Mouse (Mus musculus): ENCODE data around the gene Fam227a. TPM values are rescaled to one million over a fixed set of nuclear protein-coding genes. Genes with fewer than 3 reads are reported as not detected.

Gene Fam227a
- polyA plus RNA-seq (2015; fragmentation: Nextera tagmentation; extraction: Ambion mirVana): 0.29 and 0.41 TPM in 2 replicates

DNA sequence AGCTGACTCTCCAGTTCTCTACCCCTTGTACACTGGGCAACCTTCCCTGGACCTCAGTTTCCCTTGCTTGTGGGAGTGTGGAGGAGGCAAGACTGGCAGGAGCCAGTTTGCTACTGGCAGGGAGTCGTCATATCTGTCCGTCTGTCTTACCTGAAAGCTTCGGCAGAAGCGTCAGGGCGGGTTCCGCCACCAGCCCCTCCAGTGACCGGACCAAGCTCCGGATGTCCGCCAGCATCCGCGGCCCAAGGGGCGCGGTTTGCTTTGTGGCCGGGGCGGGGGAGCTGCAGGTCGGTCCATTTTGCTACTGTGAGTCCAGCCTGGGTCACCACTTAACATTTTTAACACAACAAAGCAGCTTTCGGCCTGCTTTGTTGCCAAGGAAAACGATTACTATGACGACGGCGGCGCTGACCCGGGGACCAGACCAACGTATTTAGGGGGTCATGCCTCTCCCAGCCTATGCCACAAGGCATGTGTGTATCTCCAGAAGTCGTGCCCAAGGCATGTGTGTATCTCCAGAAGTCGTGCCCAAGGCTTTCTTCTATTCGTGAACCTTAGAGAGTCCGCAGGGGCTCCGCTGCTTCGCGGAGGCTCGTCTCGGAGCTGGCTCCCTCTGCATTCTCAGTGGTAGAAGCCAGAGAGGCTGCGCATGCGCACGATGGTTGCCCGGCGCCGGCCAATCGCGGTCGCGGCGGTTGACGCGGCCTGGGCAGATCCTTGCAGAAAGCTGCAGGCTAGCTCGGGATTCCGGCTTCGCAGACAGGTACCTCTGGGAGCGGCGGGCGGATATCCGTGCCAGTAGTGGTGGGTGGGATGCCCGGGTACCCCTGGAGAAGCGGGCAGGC, at the start of gene Fam227a, which contains the start of gene Cby1:
Fam227a (minus strand) TSS at position 426 of the 845 bp plus-strand sequence.
Cby1 (plus strand) TSS at position 669 of the 845 bp plus-strand sequence.
- DNase-seq (ENCODE audit: low spot score) (peak; percentile 96), ATAC-seq (ENCODE audit: low FRiP score, low TSS enrichment) (peak; percentile 89)
- no peaks in the 10 kb centered on the region for H3K36me3 ChIP-seq (ENCODE audit: control insufficient read depth, insufficient read depth, low read length)
- peak within 1 kb of the TSS; percentile 87 for H3K4me2 ChIP-seq (replicated peaks; ENCODE audit: low read depth)
- H3K9me3 ChIP-seq (ENCODE audit: control insufficient read depth, low read length): no peaks in the 10 kb centered on the region
- WGBS: under 1% methylated on average over 55 of the region's 55 CpGs
- H3K9ac ChIP-seq (ENCODE audit: low read length): peak within 1 kb of the TSS; percentile 78
- H3K4me3 ChIP-seq (ENCODE audit: low read depth, low read length): peak within 1 kb of the TSS; percentile 69
- TF ChIP-seq EP300 (optimal IDR thresholded peaks at IDR 0.05): no peak
- TF ChIP-seq CTCF (IDR thresholded peaks at IDR 0.05; ENCODE audit: low read depth): no peak
- H3K27me3 ChIP-seq (ENCODE audit: control insufficient read depth, insufficient read depth, low read length): no peaks in the 10 kb centered on the region
- H3K4me1 ChIP-seq (replicated peaks; ENCODE audit: control insufficient read depth, insufficient read depth): 0 out of 2 replicates have a peak, but pooled peaks cover 2% of the 10 kb centered on the region
- peak within 1 kb of the TSS; percentile 96 for H3K27ac ChIP-seq (replicated peaks)

- DNase-seq (ENCODE audit: low spot score): no peak
- peaks cover 21% of the 10 kb centered on the region for H3K36me3 ChIP-seq (ENCODE audit: control insufficient read depth, insufficient read depth, low read length)
Observed at GRCm38 (mm10) chr15:79708229-79708822, 49.6 kb upstream of the Fam227a start.

DNA sequence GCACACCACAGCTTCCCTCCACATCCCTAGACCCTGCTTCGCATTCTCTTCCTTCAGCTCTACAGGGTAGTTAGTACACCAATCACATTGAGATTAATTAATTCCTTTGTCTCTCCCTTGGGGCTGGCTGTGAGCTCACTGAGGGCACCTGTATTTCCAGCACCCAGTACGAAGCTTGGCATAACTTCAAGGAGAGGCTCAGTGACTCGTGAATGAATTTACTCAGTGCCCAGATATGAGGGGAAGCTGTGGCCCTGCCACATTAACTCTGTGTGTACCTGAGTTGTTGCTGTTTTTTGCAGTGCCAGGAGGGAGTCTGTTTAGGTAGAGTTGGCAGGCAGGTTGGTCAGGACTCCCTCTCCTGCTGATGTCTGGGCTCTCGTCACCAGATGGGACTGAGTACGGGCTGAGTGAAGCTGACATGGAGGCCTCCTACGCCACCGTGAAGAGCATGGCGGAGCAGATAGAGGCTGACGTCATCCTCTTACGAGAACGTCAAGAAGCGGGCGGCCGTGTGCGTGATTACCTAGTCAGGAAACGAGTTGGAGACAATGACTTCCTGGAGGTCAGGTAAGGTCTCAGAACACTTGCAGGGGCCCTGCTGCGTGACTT, 48.0 kb upstream of the Fam227a start:
- DNase-seq (ENCODE audit: low spot score): no peak
- Histone ChIP-seq H3K4me1 (replicated peaks; ENCODE audit: control insufficient read depth, insufficient read depth) (no peaks in the 10 kb centered on the region), H3K27ac (replicated peaks) (no peak overlapping the region), H3K4me2 (replicated peaks; ENCODE audit: low read depth) (no peak overlapping the region), H3K36me3 (ENCODE audit: control insufficient read depth, insufficient read depth, low read length) (peaks cover 17% of the 10 kb centered on the region), H3K9me3 (ENCODE audit: control insufficient read depth, low read length) (no peaks in the 10 kb centered on the region), H3K9ac (ENCODE audit: low read length) (no peak overlapping the region), H3K4me3 (ENCODE audit: low read depth, low read length) (no peak overlapping the region), H3K27me3 (ENCODE audit: control insufficient read depth, insufficient read depth, low read length) (no peaks in the 10 kb centered on the region)
- no peak for ATAC-seq (ENCODE audit: low FRiP score, low TSS enrichment)
- WGBS: 86% methylated on average over 17 of the region's 17 CpGs
- no peak for TF ChIP-seq EP300 (optimal IDR thresholded peaks at IDR 0.05)
- TF ChIP-seq CTCF (IDR thresholded peaks at IDR 0.05; ENCODE audit: low read depth): no peak

More at GRCm38 (mm10) chr15:79708229-79708822, 49.6 kb upstream of the Fam227a start:
- Histone ChIP-seq H3K27me3 (ENCODE audit: control insufficient read depth, insufficient read depth, low read length) (no peaks in the 10 kb centered on the region), H3K9me3 (ENCODE audit: control insufficient read depth, low read length) (no peaks in the 10 kb centered on the region), H3K27ac (replicated peaks) (no peak overlapping the region), H3K4me3 (ENCODE audit: low read depth, low read length) (no peak overlapping the region), H3K4me1 (replicated peaks; ENCODE audit: control insufficient read depth, insufficient read depth) (no peaks in the 10 kb centered on the region), H3K9ac (ENCODE audit: low read length) (no peak overlapping the region), H3K4me2 (replicated peaks; ENCODE audit: low read depth) (no peak overlapping the region)
- 0 out of 2 replicates have a peak, but pooled peaks have one; percentile 12 for ATAC-seq (ENCODE audit: low FRiP score, low TSS enrichment)
- TF ChIP-seq CTCF (IDR thresholded peaks at IDR 0.05; ENCODE audit: low read depth): peak; percentile 22; the same call in 1 of the 2 replicates
- no peak for TF ChIP-seq EP300 (optimal IDR thresholded peaks at IDR 0.05)
- 91% methylated on average over 5 of the region's 5 CpGs for WGBS

GRCm38 (mm10) chr15:79697558-79698187, 38.9 kb upstream of the Fam227a start:
- Histone ChIP-seq H3K9ac (ENCODE audit: low read length) (no peak overlapping the region), H3K27ac (replicated peaks) (no peak overlapping the region), H3K36me3 (ENCODE audit: control insufficient read depth, insufficient read depth, low read length) (no peaks in the 10 kb centered on the region), H3K27me3 (ENCODE audit: control insufficient read depth, insufficient read depth, low read length) (no peaks in the 10 kb centered on the region), H3K4me1 (replicated peaks; ENCODE audit: control insufficient read depth, insufficient read depth) (no peaks in the 10 kb centered on the region), H3K9me3 (ENCODE audit: control insufficient read depth, low read length) (no peaks in the 10 kb centered on the region), H3K4me2 (replicated peaks; ENCODE audit: low read depth) (no peak overlapping the region), H3K4me3 (ENCODE audit: low read depth, low read length) (no peak overlapping the region)
- no peak for ATAC-seq (ENCODE audit: low FRiP score, low TSS enrichment)
- TF ChIP-seq CTCF (IDR thresholded peaks at IDR 0.05; ENCODE audit: low read depth): no peak
- no peak for TF ChIP-seq EP300 (optimal IDR thresholded peaks at IDR 0.05)
- DNase-seq (ENCODE audit: low spot score): no peak
- WGBS: 62% methylated on average over 9 of the region's 9 CpGs

DNA sequence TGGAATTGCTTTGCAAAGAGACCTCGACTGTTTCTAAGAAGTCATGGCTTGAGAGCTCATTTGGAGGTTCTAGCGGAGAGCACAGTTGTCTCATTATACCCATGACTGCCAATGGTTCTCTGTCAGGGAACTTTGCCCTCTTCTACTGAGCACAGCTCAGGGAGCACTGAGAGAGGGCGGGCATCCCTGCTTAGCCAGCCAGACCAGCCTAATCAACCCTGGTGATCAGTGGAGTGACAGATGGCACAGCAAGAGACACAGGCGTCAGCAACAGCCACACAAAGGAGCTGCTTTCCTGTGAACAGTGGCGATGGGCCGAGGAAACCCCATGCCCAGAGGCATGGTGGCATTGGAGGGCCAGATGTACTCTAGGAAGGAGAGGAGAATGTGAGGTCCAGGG, 38.3 kb upstream of the Fam227a start:
- 80% methylated on average over 6 of the region's 6 CpGs for WGBS
- Histone ChIP-seq H3K9ac (ENCODE audit: low read length) (no peak overlapping the region), H3K27me3 (ENCODE audit: control insufficient read depth, insufficient read depth, low read length) (no peaks in the 10 kb centered on the region), H3K4me3 (ENCODE audit: low read depth, low read length) (no peak overlapping the region), H3K4me1 (replicated peaks; ENCODE audit: control insufficient read depth, insufficient read depth) (no peaks in the 10 kb centered on the region), H3K27ac (replicated peaks) (no peak overlapping the region), H3K9me3 (ENCODE audit: control insufficient read depth, low read length) (no peaks in the 10 kb centered on the region), H3K36me3 (ENCODE audit: control insufficient read depth, insufficient read depth, low read length) (no peaks in the 10 kb centered on the region), H3K4me2 (replicated peaks; ENCODE audit: low read depth) (no peak overlapping the region)
- ATAC-seq (ENCODE audit: low FRiP score, low TSS enrichment) (no peak), DNase-seq (ENCODE audit: low spot score) (no peak)
- TF ChIP-seq EP300 (optimal IDR thresholded peaks at IDR 0.05) (no peak), CTCF (IDR thresholded peaks at IDR 0.05; ENCODE audit: low read depth) (no peak)

Data from stomach, postnatal 0 days (tissue).